In the genomic region with DNA sequence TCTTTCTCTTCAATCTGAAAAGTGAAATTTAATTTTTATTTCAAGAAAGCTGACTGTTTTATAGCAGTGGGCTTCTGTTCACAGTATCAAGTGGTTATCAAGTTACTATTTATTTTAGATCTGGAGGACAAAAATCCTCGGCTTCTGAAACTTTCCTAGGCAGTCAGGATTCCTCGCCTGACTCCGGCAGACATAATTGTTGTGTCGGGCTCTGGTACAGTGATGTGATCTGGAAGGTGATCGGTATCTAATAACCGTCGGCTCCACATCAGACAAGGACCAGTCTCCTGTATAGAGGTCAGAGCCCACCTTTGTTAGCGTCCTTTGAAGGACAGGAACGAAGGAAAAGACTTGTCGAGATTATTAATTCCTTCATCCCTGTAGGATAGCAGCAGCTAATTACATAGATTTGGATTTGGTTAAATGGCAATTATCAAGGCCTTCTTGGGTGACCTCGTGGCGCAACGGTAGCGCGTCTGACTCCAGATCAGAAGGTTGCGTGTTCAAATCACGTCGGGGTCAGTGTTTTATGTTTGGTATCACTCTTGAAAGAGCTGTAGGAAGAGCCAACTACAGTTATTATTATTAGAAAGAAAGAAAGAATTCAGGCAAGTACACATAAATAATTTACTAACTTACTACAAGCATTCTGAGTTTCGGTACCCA, we compare ENCODE assay signal across 8 mouse cellular contexts. TPM values are rescaled to one million over a fixed set of nuclear protein-coding genes. Genes with fewer than 3 reads are reported as not detected.
DNase-seq lines count a peak whose midpoint lies in the region; ATAC-seq and TF ChIP-seq lines count a peak whose summit lies in the region.

No protein-coding gene starts in this region.

- peaks cover 44% of the 10 kb centered on the region for H3K4me1 ChIP-seq in forebrain, embryonic 10.5 days
- H3K4me1 ChIP-seq in intestine, postnatal 0 days (replicated peaks; ENCODE audit: control insufficient read depth, insufficient read depth, low read length), result no peaks in the 10 kb centered on the region; the same call in 1 of the 2 replicates
- peaks cover 20% of the 10 kb centered on the region; the same call in 1 of the 2 replicates for H3K4me1 ChIP-seq in midbrain, embryonic 12.5 days
- H3K4me1 ChIP-seq in cerebellum, adult 2 months (ENCODE audit: control insufficient read depth, insufficient read depth, low read length), result no peaks in the 10 kb centered on the region

- H3K9me3 ChIP-seq in forebrain, embryonic 10.5 days, result no peaks in the 10 kb centered on the region
- H3K9me3 ChIP-seq in intestine, postnatal 0 days (ENCODE audit: control insufficient read depth), result no peaks in the 10 kb centered on the region
- H3K9me3 ChIP-seq in midbrain, embryonic 12.5 days, result no peaks in the 10 kb centered on the region

- intact Hi-C loops in left cerebral cortex, adult 2 months (cut with DNase I), result no loop called here
- intact Hi-C loops in gastrocnemius, postnatal 14 days (cut with DNase I; ENCODE audit: low total_unique reads), result no loop called here

- under 1% methylated on average over 19 of the region's 19 CpGs for WGBS in forebrain, embryonic 10.5 days
- 14% methylated on average over 19 of the region's 19 CpGs for WGBS in intestine, postnatal 0 days
- 1% methylated on average over 19 of the region's 19 CpGs for WGBS in midbrain, embryonic 12.5 days
- 40% methylated on average over 19 of the region's 19 CpGs for WGBS in cerebellum, adult 2 months

- no peak overlapping the region for H3K27ac ChIP-seq in left cerebral cortex, adult 2 months
- peak overlapping the region; percentile 76 for H3K27ac ChIP-seq in forebrain, embryonic 10.5 days
- H3K27ac ChIP-seq in intestine, postnatal 0 days (ENCODE audit: low read depth, low read length), result no peak overlapping the region
- H3K27ac ChIP-seq in midbrain, embryonic 12.5 days (replicated peaks), result no peak overlapping the region
- no peak overlapping the region for H3K27ac ChIP-seq in cerebellum, adult 2 months (ENCODE audit: insufficient read depth, low read length)

- no peak for TF ChIP-seq CTCF in left cerebral cortex, adult 2 months (IDR thresholded peaks at IDR 0.05)
- no peak for TF ChIP-seq CTCF in intestine, postnatal 0 days (IDR thresholded peaks at IDR 0.05; ENCODE audit: low read depth)
- no peak for TF ChIP-seq CTCF in cerebellum, adult 2 months (IDR thresholded peaks at IDR 0.05; ENCODE audit: borderline replicate concordance, insufficient read depth, low read depth, low read length)

- peak; percentile 49 for DNase-seq in left cerebral cortex, adult 2 months (ENCODE audit: extremely low spot score in 1 of 2, low spot score in 2 of 2)
- DNase-seq in left cerebral cortex, adult 11 months (ENCODE audit: low spot score), result no peak
- DNase-seq in R1 (ENCODE audit: low read depth, low spot score), result peak; percentile 86
- DNase-seq in forebrain, embryonic 10.5 days (ENCODE audit: extremely low spot score, low spot score), result peak; percentile 77
- DNase-seq in gastrocnemius, postnatal 14 days, result no peak
- DNase-seq in cerebellum, adult 2 months, result no peak

- peaks cover 2% of the 10 kb centered on the region; the same call in 1 of the 2 replicates for H3K27me3 ChIP-seq in forebrain, embryonic 10.5 days (ENCODE audit: poor library complexity, severe bottlenecking)
- no peaks in the 10 kb centered on the region for H3K27me3 ChIP-seq in intestine, postnatal 0 days (replicated peaks; ENCODE audit: control insufficient read depth, insufficient read depth, low read length)
- H3K27me3 ChIP-seq in midbrain, embryonic 12.5 days, result peaks cover 18% of the 10 kb centered on the region
- no peaks in the 10 kb centered on the region; the same call in 1 of the 2 replicates for H3K27me3 ChIP-seq in cerebellum, adult 2 months (ENCODE audit: control insufficient read depth, insufficient read depth, low read length)

- H3K9ac ChIP-seq in intestine, postnatal 0 days (ENCODE audit: low read depth, low read length), result no peak overlapping the region
- no peak overlapping the region for H3K9ac ChIP-seq in midbrain, embryonic 12.5 days (replicated peaks)

- no peak for TF ChIP-seq POLR2A in cerebellum, adult 2 months (IDR thresholded peaks at IDR 0.05; ENCODE audit: borderline replicate concordance, insufficient read depth, low read length)

- ATAC-seq in intestine, postnatal 0 days, result no peak
- ATAC-seq in midbrain, embryonic 12.5 days (ENCODE audit: low FRiP score, low read depth), result no peak

- H3K4me2 ChIP-seq in intestine, postnatal 0 days (replicated peaks; ENCODE audit: low read depth), result peak overlapping the region; percentile 62
- H3K4me2 ChIP-seq in midbrain, embryonic 12.5 days (replicated peaks), result peak overlapping the region; percentile 42

- peak overlapping the region; percentile 31; the same call in 1 of the 2 replicates for H3K4me3 ChIP-seq in left cerebral cortex, adult 2 months
- H3K4me3 ChIP-seq in forebrain, embryonic 10.5 days, result peak overlapping the region; percentile 55
- peak overlapping the region; percentile 32 for H3K4me3 ChIP-seq in intestine, postnatal 0 days (ENCODE audit: low read depth, low read length)
- peak overlapping the region; percentile 16 for H3K4me3 ChIP-seq in midbrain, embryonic 12.5 days
- H3K4me3 ChIP-seq in cerebellum, adult 2 months (replicated peaks; ENCODE audit: insufficient read depth, low read depth, low read length), result no peak overlapping the region

- H3K36me3 ChIP-seq in forebrain, embryonic 10.5 days (replicated peaks), result no peaks in the 10 kb centered on the region
- no peaks in the 10 kb centered on the region for H3K36me3 ChIP-seq in intestine, postnatal 0 days (ENCODE audit: control insufficient read depth, insufficient read depth)
- H3K36me3 ChIP-seq in midbrain, embryonic 12.5 days, result no peaks in the 10 kb centered on the region

RNA-seq across cellular contexts. Expression of gene Btn2a2, which starts 9.1 kb away (rescaled TPM):
- total RNA-seq in left cerebral cortex, adult 2 months (2021), result 1 to 10 TPM in 1 of 2 experiments, under 1 TPM in 1; 0.65 to 1.4 TPM
- polyA plus RNA-seq in forebrain, embryonic 10.5 days (2016; fragmentation: Nextera tagmentation; extraction: Ambion mirVana), result 0.52 and 0.54 TPM in 2 replicates
- not detected in 2 replicates for polyA plus RNA-seq in intestine, postnatal 0 days (2015; fragmentation: Nextera tagmentation; extraction: Ambion mirVana)
- 0.10 and 0.17 TPM in 2 replicates for polyA plus RNA-seq in midbrain, embryonic 12.5 days (2016; fragmentation: Nextera tagmentation; extraction: Ambion mirVana)
- total RNA-seq in gastrocnemius, postnatal 14 days (2021), result not detected
- 0.20 and 0.21 TPM in 2 replicates for polyA plus RNA-seq in cerebellum, adult 2 months (2012; rRNA removed)

RNA-seq across cellular contexts. Expression of gene Btn1a1, which starts 32.1 kb away (rescaled TPM):
- not detected for total RNA-seq in left cerebral cortex, adult 2 months (2021)
- polyA plus RNA-seq in forebrain, embryonic 10.5 days (2016; fragmentation: Nextera tagmentation; extraction: Ambion mirVana), result 0.09 TPM in 1 of 2 replicates, not detected in the other
- not detected in 2 replicates for polyA plus RNA-seq in intestine, postnatal 0 days (2015; fragmentation: Nextera tagmentation; extraction: Ambion mirVana)
- not detected in 2 replicates for polyA plus RNA-seq in midbrain, embryonic 12.5 days (2016; fragmentation: Nextera tagmentation; extraction: Ambion mirVana)
- total RNA-seq in gastrocnemius, postnatal 14 days (2021), result not detected
- polyA plus RNA-seq in cerebellum, adult 2 months (2012; rRNA removed), result 0.21 and 0.32 TPM in 2 replicates

RNA-seq across cellular contexts. Expression of gene Hist1h4h, which starts 33.1 kb away (rescaled TPM):
- total RNA-seq in left cerebral cortex, adult 2 months (2021), result 100 to 1,000 TPM; 289 to 340 TPM
- polyA plus RNA-seq in forebrain, embryonic 10.5 days (2016; fragmentation: Nextera tagmentation; extraction: Ambion mirVana), result 3.8 and 4.0 TPM in 2 replicates
- polyA plus RNA-seq in intestine, postnatal 0 days (2015; fragmentation: Nextera tagmentation; extraction: Ambion mirVana), result 6.1 and 8.1 TPM in 2 replicates
- polyA plus RNA-seq in midbrain, embryonic 12.5 days (2016; fragmentation: Nextera tagmentation; extraction: Ambion mirVana), result 4.2 and 4.4 TPM in 2 replicates
- total RNA-seq in gastrocnemius, postnatal 14 days (2021), result 100 to 1,000 TPM; 281 to 294 TPM
- polyA plus RNA-seq in cerebellum, adult 2 months (2012; rRNA removed), result 33.0 and 35.8 TPM in 2 replicates

RNA-seq across cellular contexts. Expression of gene Hist1h2af, which starts 35.9 kb away (rescaled TPM):
- 1 to 10 TPM; 2.4 to 4.4 TPM for total RNA-seq in left cerebral cortex, adult 2 months (2021)
- polyA plus RNA-seq in forebrain, embryonic 10.5 days (2016; fragmentation: Nextera tagmentation; extraction: Ambion mirVana), result 6.7 and 9.5 TPM in 2 replicates
- polyA plus RNA-seq in intestine, postnatal 0 days (2015; fragmentation: Nextera tagmentation; extraction: Ambion mirVana), result 2.7 and 3.0 TPM in 2 replicates
- polyA plus RNA-seq in midbrain, embryonic 12.5 days (2016; fragmentation: Nextera tagmentation; extraction: Ambion mirVana), result 7.9 and 8.4 TPM in 2 replicates
- total RNA-seq in gastrocnemius, postnatal 14 days (2021), result 10 to 100 TPM; 61.2 to 77.1 TPM
- polyA plus RNA-seq in cerebellum, adult 2 months (2012; rRNA removed), result 0.60 and 2.4 TPM in 2 replicates

RNA-seq across cellular contexts. Expression of gene Hist1h3g, which starts 37.4 kb away (rescaled TPM):
- total RNA-seq in left cerebral cortex, adult 2 months (2021), result 1 to 10 TPM; 2.6 to 5.1 TPM
- polyA plus RNA-seq in forebrain, embryonic 10.5 days (2016; fragmentation: Nextera tagmentation; extraction: Ambion mirVana), result 6.3 and 8.1 TPM in 2 replicates
- polyA plus RNA-seq in intestine, postnatal 0 days (2015; fragmentation: Nextera tagmentation; extraction: Ambion mirVana), result 1.2 and 2.1 TPM in 2 replicates
- polyA plus RNA-seq in midbrain, embryonic 12.5 days (2016; fragmentation: Nextera tagmentation; extraction: Ambion mirVana), result 4.8 and 6.9 TPM in 2 replicates
- 10 to 100 TPM; 19.9 to 21.2 TPM for total RNA-seq in gastrocnemius, postnatal 14 days (2021)
- 0.29 TPM in 1 of 2 replicates, not detected in the other for polyA plus RNA-seq in cerebellum, adult 2 months (2012; rRNA removed)

Comparison
In these comparisons a context has a peak if more than half of its experiments do, and no peak if none do; other contexts are left out.
1. DNase-seq: peak in left cerebral cortex, adult 2 months (2 of 2), R1 (single experiment) and forebrain, embryonic 10.5 days (single experiment); none in left cerebral cortex, adult 11 months (single experiment), gastrocnemius, postnatal 14 days (single experiment) and cerebellum, adult 2 months (0 of 2).